Mouse (Mus musculus) kidney, postnatal 0 days (tissue): ENCODE results near the gene Cacnb4. TPM values are rescaled to one million over a fixed set of nuclear protein-coding genes. Genes with fewer than 3 reads are reported as not detected.
A peak's percentile ranks its signal among the peaks of the same experiment; 100 is the strongest.

Experiments
- ATAC-seq: fragments of 200-750 bp; cut with Nextera tagmentation; replicated peaks from 2 replicates; pipeline ENCODE4 v1.8.0; 2017; ENCODE audit warnings: low read depth, moderate number of reproducible peaks, moderate TSS enrichment, moderate library complexity; ENCODE audit not compliant: low FRiP score
- DNase-seq: peaks from one replicate; pipeline ENCODE4 v3.0.0-alpha.2; 2016; ENCODE audit warnings: low spot score
- H3K27ac ChIP-seq: fragments of 300-500 bp; sonication (generic); 2 replicates; pipeline ENCODE4 v1.5.1; 2014; ENCODE audit warnings: mild to moderate bottlenecking
- H3K27me3 ChIP-seq: fragments of 300-500 bp; sonication (generic); 2 replicates; pipeline ENCODE4 v1.6.1; 2014; ENCODE audit warnings: low read length, mixed read lengths; ENCODE audit not compliant: insufficient read depth
- H3K36me3 ChIP-seq: fragments of 300-500 bp; sonication (generic); 2 replicates; pipeline ENCODE4 v1.6.1; 2014; ENCODE audit warnings: low read length, mixed read lengths; ENCODE audit not compliant: insufficient read depth
- H3K4me1 ChIP-seq: fragments of 300-500 bp; sonication (generic); replicated peaks from 2 replicates; pipeline ENCODE4 v1.6.1; 2014; ENCODE audit warnings: antibody characterized with exemption, low read length, mixed read lengths; ENCODE audit not compliant: insufficient read depth
- H3K4me2 ChIP-seq: fragments of 300-500 bp; sonication (generic); 2 replicates; pipeline ENCODE4 v1.6.1; 2014; ENCODE audit warnings: mild to moderate bottlenecking, low read length, moderate library complexity, mixed read lengths
- H3K4me3 ChIP-seq: fragments of 300-500 bp; sonication (generic); replicated peaks from 2 replicates; pipeline ENCODE4 v1.5.1; 2014; ENCODE audit warnings: low read depth, low read length
- H3K9ac ChIP-seq: fragments of 300-500 bp; sonication (generic); 2 replicates; pipeline ENCODE4 v1.6.1; 2014; ENCODE audit warnings: low read depth, low read length
- H3K9me3 ChIP-seq: fragments of 300-500 bp; sonication (generic); replicated peaks from 2 replicates; pipeline ENCODE4 v1.6.1; 2016; ENCODE audit warnings: low read length, inconsistent platforms, mixed read lengths
- CTCF ChIP-seq: IDR thresholded peaks from 2 replicates; pipeline ENCODE4 v1.5.1; 2016; ENCODE audit warnings: antibody characterized with exemption, low read depth, mild to moderate bottlenecking, moderate library complexity
- WGBS: fragments of 180-500 bp; shearing (Covaris S2); extraction: QIAGEN DNeasy Blood & Tissue Kit; methylation state at CpG from one replicate; pipeline ENCODE4 v1.1.7; 2014; 5-methylcytosine and 5-hydroxymethylcytosine counted together
- polyA plus RNA-seq: library from polyadenylated mRNA; unstranded; fragments of >200 nt; fragmentation: Nextera tagmentation; extraction: Ambion mirVana; gene quantifications from 2 replicates; pipeline ENCODE4 v1.2.1, GENCODE M21; 2015

Cacnb4 gene
- polyA plus RNA-seq, 1 experiment from 2014 or later: 2.0 TPM

DNA sequence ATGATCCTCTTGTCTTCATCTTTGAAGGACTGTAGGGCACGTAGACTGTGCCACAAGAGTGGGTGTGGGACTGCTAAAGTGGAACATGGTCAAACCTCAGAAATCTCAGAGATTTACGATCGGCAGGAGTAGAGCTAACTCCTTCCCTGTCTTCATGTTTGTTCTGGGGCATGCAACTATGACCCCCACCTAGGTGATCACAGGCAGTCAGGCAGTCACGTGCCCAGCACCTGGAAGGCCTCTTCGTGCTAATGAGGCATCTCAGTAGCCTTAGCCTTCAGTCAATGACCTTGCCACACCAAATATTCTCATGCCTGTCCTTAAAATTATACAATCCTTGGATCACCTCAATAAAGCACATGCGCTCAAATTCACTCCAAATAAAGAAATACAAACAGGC lies 50.9 kb downstream of the Cacnb4 start:
- H3K4me3 ChIP-seq: no peak overlapping the region
- 72% methylated on average over 6 of the region's 6 CpGs for WGBS
- TF ChIP-seq CTCF: no peak
- H3K27me3 ChIP-seq: no peaks in the 10 kb centered on the region
- H3K4me1 ChIP-seq: peaks cover 16% of the 10 kb centered on the region; the same call in 1 of the 2 replicates
- no peaks in the 10 kb centered on the region for H3K9me3 ChIP-seq
- no peak overlapping the region for H3K27ac ChIP-seq
- no peaks in the 10 kb centered on the region for H3K36me3 ChIP-seq
- H3K9ac ChIP-seq: no peak overlapping the region
- ATAC-seq: no peak
- H3K4me2 ChIP-seq: no peak overlapping the region
- DNase-seq: no peak

DNA sequence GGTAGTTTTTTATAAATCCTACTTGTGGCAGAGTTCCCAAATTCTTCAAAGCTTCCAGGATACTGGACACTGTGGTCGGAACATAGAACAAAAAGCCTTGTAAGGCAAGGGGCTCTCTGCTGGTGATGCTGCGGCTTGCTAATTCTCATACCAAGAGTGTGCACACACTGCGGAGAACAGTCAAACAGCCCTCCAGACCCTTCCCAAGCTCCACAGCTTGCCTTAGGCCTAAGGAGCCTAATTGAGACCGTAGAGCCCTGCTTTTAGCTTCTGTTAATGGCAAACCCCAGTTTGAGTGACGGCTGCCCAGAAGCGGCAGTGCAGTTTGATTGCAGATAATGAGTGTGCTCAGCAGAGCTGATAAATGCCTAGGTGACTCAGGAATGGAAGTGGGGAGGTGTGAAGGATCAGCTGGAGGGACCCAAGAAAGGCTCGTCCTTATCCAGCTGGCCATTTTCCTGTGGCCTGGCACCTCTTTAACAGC lies 52.7 kb downstream of the Cacnb4 start:
- H3K4me1 ChIP-seq: peaks cover 16% of the 10 kb centered on the region; the same call in 1 of the 2 replicates
- H3K36me3 ChIP-seq: no peaks in the 10 kb centered on the region
- H3K4me2 ChIP-seq: no peak overlapping the region
- no peak overlapping the region for H3K4me3 ChIP-seq
- 31% methylated on average over 7 of the region's 7 CpGs for WGBS
- 0 out of 2 replicates have a peak overlapping the region, but pooled peaks have one; percentile 42 for H3K27ac ChIP-seq
- ATAC-seq: peak; percentile 41; the same call in 1 of the 2 replicates
- no peaks in the 10 kb centered on the region for H3K27me3 ChIP-seq
- H3K9me3 ChIP-seq: no peaks in the 10 kb centered on the region
- no peak for TF ChIP-seq CTCF
- H3K9ac ChIP-seq: no peak overlapping the region
- peak; percentile 47 for DNase-seq

DNA sequence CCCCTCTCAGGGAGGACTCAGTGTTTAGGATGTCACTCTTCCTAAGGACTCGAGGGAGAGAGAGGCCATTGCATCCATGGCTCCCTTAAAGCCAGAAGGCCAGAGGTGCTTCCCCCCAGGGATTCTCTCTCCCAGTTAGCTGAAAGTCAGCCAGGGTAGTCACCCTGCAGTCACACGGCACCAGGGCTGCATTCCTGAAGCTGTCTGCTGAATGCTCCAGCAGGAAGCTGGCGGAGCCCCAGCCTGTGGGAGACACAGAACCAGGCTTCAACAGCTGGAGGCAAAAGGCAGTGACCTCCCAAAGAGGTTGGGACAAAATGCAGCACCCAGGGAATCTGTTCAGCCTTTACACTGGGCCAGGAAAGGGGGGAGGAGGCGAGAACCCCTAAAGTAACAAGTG lies 53.2 kb downstream of the Cacnb4 start:
- peak; percentile 16; the same call in 1 of the 2 replicates for ATAC-seq
- Histone ChIP-seq H3K27ac (peak overlapping the region; percentile 42; the same call in 1 of the 2 replicates), H3K4me3 (no peak overlapping the region), H3K9ac (no peak overlapping the region), H3K4me2 (no peak overlapping the region), H3K36me3 (no peaks in the 10 kb centered on the region), H3K9me3 (no peaks in the 10 kb centered on the region), H3K4me1 (peaks cover 16% of the 10 kb centered on the region; the same call in 1 of the 2 replicates), H3K27me3 (no peaks in the 10 kb centered on the region)
- TF ChIP-seq CTCF: no peak
- peak; percentile 63 for DNase-seq
- WGBS: 30% methylated on average over 4 of the region's 4 CpGs

DNA sequence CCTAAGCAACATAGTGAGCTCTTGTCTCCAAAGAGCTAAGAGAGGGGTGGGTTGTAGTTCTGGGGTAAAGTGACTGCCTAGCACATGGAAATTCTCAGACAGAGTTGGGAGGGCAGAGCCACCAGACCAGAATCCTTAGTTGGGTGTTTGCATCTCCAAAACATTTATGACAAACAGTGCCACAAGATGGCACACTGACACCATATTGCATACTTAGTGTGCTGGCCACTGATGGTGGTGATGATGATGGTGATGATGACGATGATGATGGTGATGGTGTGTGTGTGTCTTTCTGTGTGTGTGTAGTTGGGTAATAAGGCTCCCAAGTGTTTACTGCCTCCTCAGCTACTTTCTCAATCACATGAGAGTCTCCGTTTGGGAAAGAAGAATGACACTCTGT lies 54.0 kb downstream of the Cacnb4 start:
- WGBS: 73% methylated on average over 2 of the region's 2 CpGs
- H3K27ac ChIP-seq: no peak overlapping the region
- no peaks in the 10 kb centered on the region for H3K27me3 ChIP-seq
- no peak overlapping the region for H3K4me2 ChIP-seq
- DNase-seq: no peak
- H3K9ac ChIP-seq: no peak overlapping the region
- no peaks in the 10 kb centered on the region for H3K36me3 ChIP-seq
- no peak for ATAC-seq
- peak; percentile 58 for TF ChIP-seq CTCF
- H3K4me3 ChIP-seq: no peak overlapping the region
- no peaks in the 10 kb centered on the region for H3K9me3 ChIP-seq
- H3K4me1 ChIP-seq: peaks cover 16% of the 10 kb centered on the region; the same call in 1 of the 2 replicates

DNA sequence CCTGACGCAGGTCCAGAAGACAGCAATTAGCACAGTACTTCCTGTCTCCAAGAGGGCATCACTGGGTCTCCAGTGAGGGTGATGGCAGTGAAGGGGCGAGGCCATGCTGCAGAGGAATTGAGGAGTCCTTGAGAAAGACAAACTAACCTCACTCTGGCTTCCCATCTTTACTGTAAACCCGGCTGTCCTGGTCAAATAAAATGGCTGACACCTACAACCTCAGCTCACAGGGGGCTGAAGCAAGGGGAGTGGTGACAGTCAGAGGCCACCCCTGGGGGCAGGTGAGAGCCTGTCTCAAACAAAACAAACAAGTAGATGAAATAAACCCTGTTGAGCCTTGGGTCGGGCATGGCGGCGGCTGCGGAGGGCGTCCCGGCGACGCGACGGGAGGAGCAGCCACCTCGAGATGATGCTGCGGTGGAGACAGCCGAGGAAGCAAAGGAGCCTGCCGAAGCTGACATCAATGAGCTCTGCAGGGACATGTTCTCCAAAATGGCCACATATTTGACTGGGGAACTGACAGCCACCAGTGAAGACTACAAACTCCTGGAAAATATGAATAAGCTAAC lies 57.1 kb downstream of the Cacnb4 start:
- no peaks in the 10 kb centered on the region for H3K9me3 ChIP-seq
- no peak overlapping the region for H3K9ac ChIP-seq
- ATAC-seq (0 out of 2 replicates have a peak, but pooled peaks have one; percentile 22), DNase-seq (no peak)
- H3K27ac ChIP-seq: no peak overlapping the region
- H3K36me3 ChIP-seq: no peaks in the 10 kb centered on the region
- no peak overlapping the region for H3K4me3 ChIP-seq
- no peaks in the 10 kb centered on the region for H3K27me3 ChIP-seq
- H3K4me1 ChIP-seq: peaks cover 12% of the 10 kb centered on the region; the same call in 1 of the 2 replicates
- WGBS: 69% methylated on average over 17 of the region's 17 CpGs
- H3K4me2 ChIP-seq: peak overlapping the region; percentile 34
- no peak for TF ChIP-seq CTCF

GRCm38 (mm10) chr2:52618804-52619203 lies 57.8 kb downstream of the Cacnb4 start:
- ATAC-seq: no peak
- Histone ChIP-seq H3K27ac (no peak overlapping the region), H3K4me1 (peaks cover 5% of the 10 kb centered on the region; the same call in 1 of the 2 replicates), H3K9ac (no peak overlapping the region), H3K4me2 (no peak overlapping the region), H3K27me3 (no peaks in the 10 kb centered on the region), H3K9me3 (no peaks in the 10 kb centered on the region), H3K4me3 (no peak overlapping the region), H3K36me3 (no peaks in the 10 kb centered on the region)
- TF ChIP-seq CTCF: no peak
- DNase-seq: peak; percentile 28
- WGBS: 32% methylated on average over 2 of the region's 2 CpGs
